Mouse (Mus musculus): ENCODE results near the gene Tdp2. TPM values are rescaled to one million over a fixed set of nuclear protein-coding genes. Genes with fewer than 3 reads are reported as not detected.
"Not testable (repeated sequence)": the region's sequence is repeated elsewhere in the genome, so short reads cannot be mapped to it uniquely, and the experiment has no call there.

Gene Tdp2
- polyA plus RNA-seq, 1 experiment from 2014 or later: 33.9 TPM

GRCm38 (mm10) chr13:24832811-24833155 is 1.3 kb downstream of the Tdp2 start:
- Histone ChIP-seq H3K9ac (replicated peaks; ENCODE audit: low read depth, low read length) (0 out of 2 replicates have a peak overlapping the region, but pooled peaks have one; percentile 4), H3K4me3 (ENCODE audit: low read depth, low read length) (peak overlapping the region; percentile 91), H3K4me1 (ENCODE audit: control insufficient read depth, insufficient read depth, low read length) (peaks cover 19% of the 10 kb centered on the region), H3K9me3 (ENCODE audit: control insufficient read depth, low read length) (no peaks in the 10 kb centered on the region), H3K4me2 (ENCODE audit: low read depth, low read length) (peak overlapping the region; percentile 75), H3K27me3 (ENCODE audit: control insufficient read depth, insufficient read depth, low read length) (peaks cover 2% of the 10 kb centered on the region; the same call in 1 of the 2 replicates), H3K36me3 (ENCODE audit: control insufficient read depth, insufficient read depth, low read length) (no peaks in the 10 kb centered on the region), H3K27ac (ENCODE audit: low read depth, low read length) (no peak overlapping the region)
- no peak for ATAC-seq (ENCODE audit: low read depth)
- 57% methylated on average over 2 of the region's 2 CpGs for WGBS

- not testable (repeated sequence) for H3K27me3 ChIP-seq (ENCODE audit: control insufficient read depth, insufficient read depth, low read length); H3K9me3 ChIP-seq (ENCODE audit: control insufficient read depth, low read length); H3K4me3 ChIP-seq (ENCODE audit: low read depth, low read length); H3K27ac ChIP-seq (ENCODE audit: low read depth, low read length); H3K9ac ChIP-seq (replicated peaks; ENCODE audit: low read depth, low read length); ATAC-seq (ENCODE audit: low read depth); H3K4me2 ChIP-seq (ENCODE audit: low read depth, low read length); H3K36me3 ChIP-seq (ENCODE audit: control insufficient read depth, insufficient read depth, low read length)
- 97% methylated on average over 8 of the region's 8 CpGs for WGBS
- H3K4me1 ChIP-seq (ENCODE audit: control insufficient read depth, insufficient read depth, low read length): peaks cover 13% of the 10 kb centered on the region
Measured at GRCm38 (mm10) chr13:24837765-24838164, 6.3 kb downstream of the Tdp2 start.

GRCm38 (mm10) chr13:24839831-24840230 is 8.4 kb downstream of the Tdp2 start:
- Histone ChIP-seq H3K9me3 (ENCODE audit: control insufficient read depth, low read length) (no peaks in the 10 kb centered on the region), H3K4me3 (ENCODE audit: low read depth, low read length) (no peak overlapping the region), H3K4me1 (ENCODE audit: control insufficient read depth, insufficient read depth, low read length) (no peaks in the 10 kb centered on the region), H3K9ac (replicated peaks; ENCODE audit: low read depth, low read length) (no peak overlapping the region), H3K27ac (ENCODE audit: low read depth, low read length) (no peak overlapping the region), H3K4me2 (ENCODE audit: low read depth, low read length) (no peak overlapping the region), H3K27me3 (ENCODE audit: control insufficient read depth, insufficient read depth, low read length) (no peaks in the 10 kb centered on the region), H3K36me3 (ENCODE audit: control insufficient read depth, insufficient read depth, low read length) (0 out of 2 replicates have a peak, but pooled peaks cover 2% of the 10 kb centered on the region)
- WGBS: 88% methylated on average over 3 of the region's 3 CpGs
- ATAC-seq (ENCODE audit: low read depth): no peak

- Histone ChIP-seq H3K4me1 (ENCODE audit: control insufficient read depth, insufficient read depth, low read length) (no peaks in the 10 kb centered on the region), H3K9me3 (ENCODE audit: control insufficient read depth, low read length) (no peaks in the 10 kb centered on the region), H3K27me3 (ENCODE audit: control insufficient read depth, insufficient read depth, low read length) (no peaks in the 10 kb centered on the region), H3K27ac (ENCODE audit: low read depth, low read length) (no peak overlapping the region), H3K4me3 (ENCODE audit: low read depth, low read length) (no peak overlapping the region), H3K9ac (replicated peaks; ENCODE audit: low read depth, low read length) (no peak overlapping the region), H3K4me2 (ENCODE audit: low read depth, low read length) (no peak overlapping the region), H3K36me3 (ENCODE audit: control insufficient read depth, insufficient read depth, low read length) (0 out of 2 replicates have a peak, but pooled peaks cover 2% of the 10 kb centered on the region)
- WGBS: 90% methylated on average over 3 of the region's 3 CpGs
- ATAC-seq (ENCODE audit: low read depth): no peak
Measured at GRCm38 (mm10) chr13:24841702-24842101, 10.2 kb downstream of the Tdp2 start.

GRCm38 (mm10) chr13:24844983-24845955 is 13.8 kb downstream of the Tdp2 start, which contains the start of gene D130043K22Rik:
Gene D130043K22Rik (plus strand): TSS chr13:24845135.
- Histone ChIP-seq H3K27ac (ENCODE audit: low read depth, low read length) (no peak within 1 kb of the TSS), H3K9me3 (ENCODE audit: control insufficient read depth, low read length) (no peaks in the 10 kb centered on the region), H3K27me3 (ENCODE audit: control insufficient read depth, insufficient read depth, low read length) (no peaks in the 10 kb centered on the region), H3K36me3 (ENCODE audit: control insufficient read depth, insufficient read depth, low read length) (0 out of 2 replicates have a peak, but pooled peaks cover 2% of the 10 kb centered on the region), H3K4me2 (ENCODE audit: low read depth, low read length) (peak within 1 kb of the TSS; percentile 50), H3K9ac (replicated peaks; ENCODE audit: low read depth, low read length) (peak within 1 kb of the TSS; percentile 58), H3K4me3 (ENCODE audit: low read depth, low read length) (peak within 1 kb of the TSS; percentile 57), H3K4me1 (ENCODE audit: control insufficient read depth, insufficient read depth, low read length) (no peaks in the 10 kb centered on the region)
- ATAC-seq (ENCODE audit: low read depth): peak; percentile 96
- 9% methylated on average over 40 of the region's 40 CpGs for WGBS

GRCm38 (mm10) chr13:24849318-24849717 is 17.8 kb downstream of the Tdp2 start:
- Histone ChIP-seq H3K27me3 (ENCODE audit: control insufficient read depth, insufficient read depth, low read length) (no peaks in the 10 kb centered on the region), H3K4me2 (ENCODE audit: low read depth, low read length) (no peak overlapping the region), H3K36me3 (ENCODE audit: control insufficient read depth, insufficient read depth, low read length) (no peaks in the 10 kb centered on the region), H3K9me3 (ENCODE audit: control insufficient read depth, low read length) (no peaks in the 10 kb centered on the region), H3K9ac (replicated peaks; ENCODE audit: low read depth, low read length) (no peak overlapping the region), H3K4me3 (ENCODE audit: low read depth, low read length) (no peak overlapping the region), H3K27ac (ENCODE audit: low read depth, low read length) (no peak overlapping the region), H3K4me1 (ENCODE audit: control insufficient read depth, insufficient read depth, low read length) (no peaks in the 10 kb centered on the region)
- 86% methylated on average over 4 of the region's 4 CpGs for WGBS
- no peak for ATAC-seq (ENCODE audit: low read depth)

- H3K4me1 ChIP-seq (ENCODE audit: control insufficient read depth, insufficient read depth, low read length): no peaks in the 10 kb centered on the region
- H3K9me3 ChIP-seq (ENCODE audit: control insufficient read depth, low read length): no peaks in the 10 kb centered on the region
- H3K27ac ChIP-seq (ENCODE audit: low read depth, low read length): no peak overlapping the region
- no peak overlapping the region for H3K4me2 ChIP-seq (ENCODE audit: low read depth, low read length)
- H3K27me3 ChIP-seq (ENCODE audit: control insufficient read depth, insufficient read depth, low read length): no peaks in the 10 kb centered on the region
- H3K36me3 ChIP-seq (ENCODE audit: control insufficient read depth, insufficient read depth, low read length): no peaks in the 10 kb centered on the region
- H3K4me3 ChIP-seq (ENCODE audit: low read depth, low read length): no peak overlapping the region
- WGBS: 90% methylated on average over 2 of the region's 2 CpGs
- no peak for ATAC-seq (ENCODE audit: low read depth)
- no peak overlapping the region for H3K9ac ChIP-seq (replicated peaks; ENCODE audit: low read depth, low read length)
Measured at GRCm38 (mm10) chr13:24851989-24852388, 20.5 kb downstream of the Tdp2 start.

- no peak for ATAC-seq (ENCODE audit: low read depth)
- H3K4me3 ChIP-seq (ENCODE audit: low read depth, low read length): no peak overlapping the region
- H3K36me3 ChIP-seq (ENCODE audit: control insufficient read depth, insufficient read depth, low read length): no peaks in the 10 kb centered on the region
- no peak overlapping the region for H3K4me2 ChIP-seq (ENCODE audit: low read depth, low read length)
- H3K9me3 ChIP-seq (ENCODE audit: control insufficient read depth, low read length): no peaks in the 10 kb centered on the region
- no peaks in the 10 kb centered on the region for H3K4me1 ChIP-seq (ENCODE audit: control insufficient read depth, insufficient read depth, low read length)
- no peak overlapping the region for H3K27ac ChIP-seq (ENCODE audit: low read depth, low read length)
- no peaks in the 10 kb centered on the region for H3K27me3 ChIP-seq (ENCODE audit: control insufficient read depth, insufficient read depth, low read length)
- 91% methylated on average over 3 of the region's 3 CpGs for WGBS
- no peak overlapping the region for H3K9ac ChIP-seq (replicated peaks; ENCODE audit: low read depth, low read length)
Measured at GRCm38 (mm10) chr13:24852570-24852969, 21.1 kb downstream of the Tdp2 start.

GRCm38 (mm10) chr13:24859115-24859514 is 27.6 kb downstream of the Tdp2 start:
- H3K9me3 ChIP-seq (ENCODE audit: control insufficient read depth, low read length): no peaks in the 10 kb centered on the region

More at GRCm38 (mm10) chr13:24859115-24859514, 27.6 kb downstream of the Tdp2 start:
- Histone ChIP-seq H3K4me1 (ENCODE audit: control insufficient read depth, insufficient read depth, low read length) (no peaks in the 10 kb centered on the region), H3K4me3 (ENCODE audit: low read depth, low read length) (no peak overlapping the region), H3K27me3 (ENCODE audit: control insufficient read depth, insufficient read depth, low read length) (no peaks in the 10 kb centered on the region), H3K27ac (ENCODE audit: low read depth, low read length) (no peak overlapping the region), H3K9ac (replicated peaks; ENCODE audit: low read depth, low read length) (no peak overlapping the region), H3K4me2 (ENCODE audit: low read depth, low read length) (no peak overlapping the region), H3K36me3 (ENCODE audit: control insufficient read depth, insufficient read depth, low read length) (no peaks in the 10 kb centered on the region)
- no peak for ATAC-seq (ENCODE audit: low read depth)

Data from neural tube, embryonic 14.5 days (tissue).